Mouse (Mus musculus) myocyte (in vitro differentiated cells): Measurements from ENCODE around the gene Arhgef16.

Experiments used
- CEBPB ChIP-seq: IDR thresholded peaks from 2 replicates; pipeline ENCODE4 v1.6.1; 2011; ENCODE audit warnings: mild to moderate bottlenecking, moderate library complexity; ENCODE audit not compliant: poor library complexity, insufficient read depth, severe bottlenecking
- E2F4 ChIP-seq: IDR thresholded peaks from one replicate; pipeline ENCODE4 v1.6.1; 2011; ENCODE audit warnings: mild to moderate bottlenecking, control low read depth, moderate library complexity; ENCODE audit not compliant: insufficient read depth
- MAX ChIP-seq: IDR thresholded peaks from one replicate; pipeline ENCODE4 v1.6.1; 2011; ENCODE audit warnings: low read depth, mild to moderate bottlenecking, control low read depth
- MYOD1 ChIP-seq, 3 experiments: IDR thresholded peaks; one replicate each; pipeline ENCODE4 v1.6.1; 2011; ENCODE audit warnings: control low read depth in 2 of 3, low read depth in 2 of 3, mild to moderate bottlenecking in 2 of 3, moderate library complexity in 1 of 3; ENCODE audit not compliant: insufficient read length in 2 of 3, control insufficient read depth in 1 of 3
- MYOG ChIP-seq, 3 experiments: IDR thresholded peaks; one replicate each; pipeline ENCODE4 v1.6.1; 2011; ENCODE audit warnings: control low read depth in 2 of 3, low read depth in 2 of 3, mild to moderate bottlenecking in 2 of 3; ENCODE audit not compliant: insufficient read length in 2 of 3, control insufficient read depth in 1 of 3, insufficient read depth in 1 of 3
- POLR2A ChIP-seq: IDR thresholded peaks from one replicate; pipeline ENCODE4 v1.6.1; 2011; ENCODE audit warnings: low read depth, mild to moderate bottlenecking, control low read depth, moderate library complexity; ENCODE audit not compliant: insufficient read length
- SRF ChIP-seq: IDR thresholded peaks from one replicate; pipeline ENCODE4 v1.6.1; 2011; ENCODE audit warnings: low read depth; ENCODE audit not compliant: control insufficient read depth, insufficient read length
- TCF3 ChIP-seq: IDR thresholded peaks from one replicate; pipeline ENCODE4 v1.6.1; 2011; ENCODE audit warnings: low read depth, control low read depth; ENCODE audit not compliant: insufficient read length
- USF1 ChIP-seq: IDR thresholded peaks from one replicate; pipeline ENCODE4 v1.6.1; 2011; ENCODE audit warnings: low read depth, mild to moderate bottlenecking, control low read depth, moderate library complexity

GRCm38 (mm10) chr4:154330001-154330400 is 28.5 kb upstream of the Arhgef16 start:
- TF ChIP-seq CEBPB (no peak), E2F4 (no peak), SRF (no peak), POLR2A (no peak), MAX (no peak), MYOD1 (IDR thresholded peaks at IDR 0.05; ENCODE audit: control insufficient read depth in 1 of 3, insufficient read length in 2 of 3, low read depth in 2 of 3) (no peak), MYOG (IDR thresholded peaks at IDR 0.05; ENCODE audit: control insufficient read depth in 1 of 3, insufficient read depth in 1 of 3, insufficient read length in 2 of 3, low read depth in 2 of 3) (no peak), TCF3 (no peak), USF1 (no peak)
